Mouse (Mus musculus): Measurements from ENCODE around the gene Tmed2.
"Not testable (repeated sequence)": the region's sequence is repeated elsewhere in the genome, so short reads cannot be mapped to it uniquely, and the experiment has no call there.

Tmed2 gene

GRCm38 (mm10) chr5:124578633-124579317 is 38.3 kb downstream of the Tmed2 start, which contains the start of the genes Eif2b1 and Gtf2h3:
Eif2b1 (minus strand) TSS chr5:124579131.
Gtf2h3 (plus strand) TSS chr5:124579140.
- DNase-seq = peak; percentile 98

DNA sequence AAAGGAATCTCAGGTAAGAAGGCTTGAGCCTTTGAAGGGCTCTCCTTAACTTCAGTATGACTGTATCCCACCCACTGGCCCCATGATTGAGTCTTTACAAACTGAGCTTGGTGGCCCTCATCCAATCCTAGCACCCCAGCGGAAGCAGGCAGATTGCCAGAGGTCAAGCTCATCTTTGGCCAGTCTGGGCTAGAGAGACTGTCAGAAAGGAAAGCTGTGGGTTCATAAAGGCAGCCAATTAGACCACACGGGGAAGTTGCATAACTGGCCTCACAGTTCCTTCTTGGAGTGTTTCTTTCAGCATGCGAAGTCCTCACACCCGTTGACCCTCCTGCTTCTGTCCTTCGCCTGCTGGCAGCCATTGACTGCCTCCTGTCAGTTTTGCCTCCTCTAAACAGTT is 42.0 kb downstream of the Tmed2 start:
- peak; percentile 44 for DNase-seq

- no peak for DNase-seq
Observed at GRCm38 (mm10) chr5:124592768-124593167, 52.3 kb downstream of the Tmed2 start.

DNA sequence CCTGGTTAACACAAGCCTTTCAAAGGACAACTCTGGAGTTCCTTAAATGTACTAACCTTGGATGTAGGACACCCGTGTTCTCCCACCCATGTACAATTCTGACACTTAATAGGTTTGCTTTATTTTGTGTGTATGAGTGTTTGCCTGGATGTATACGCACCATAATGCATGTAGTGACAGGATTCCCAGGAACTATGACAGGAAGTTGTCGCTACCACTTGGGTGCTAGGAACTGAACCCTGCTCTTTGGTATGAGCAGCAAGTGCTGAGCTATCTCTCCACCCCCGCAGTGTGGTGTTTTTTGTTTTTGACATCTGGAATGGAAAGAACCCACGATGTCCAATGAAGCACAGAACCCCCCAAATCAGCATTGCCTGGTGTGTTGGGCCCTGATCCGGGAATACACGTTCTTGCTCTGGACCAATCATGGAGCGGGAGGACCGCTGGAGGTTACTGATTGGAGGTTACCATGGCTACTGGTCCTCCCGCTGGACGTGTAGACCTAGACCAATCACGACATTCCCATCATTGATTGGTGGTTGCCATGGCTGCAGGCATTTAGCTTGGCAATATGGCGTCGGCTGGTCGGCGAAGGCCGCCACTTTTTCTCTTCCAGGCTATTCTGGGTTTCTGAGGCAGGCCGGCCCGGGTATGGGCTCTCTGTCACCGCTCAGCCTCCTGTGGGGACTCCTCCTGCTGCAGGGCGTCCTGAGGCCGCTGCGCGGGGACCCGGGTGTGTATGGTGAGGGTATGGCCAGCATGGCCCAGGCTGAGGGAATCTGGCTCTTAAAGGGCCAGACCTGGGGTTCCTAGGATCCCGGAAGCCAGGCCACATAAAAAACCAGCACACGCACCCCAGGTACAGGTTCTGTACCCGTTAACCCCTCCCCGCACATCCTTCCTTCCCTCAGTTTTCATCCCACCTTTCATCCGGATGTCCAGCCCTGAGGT is 58.0 kb downstream of the Tmed2 start:
- peak; percentile 96 for DNase-seq

DNA sequence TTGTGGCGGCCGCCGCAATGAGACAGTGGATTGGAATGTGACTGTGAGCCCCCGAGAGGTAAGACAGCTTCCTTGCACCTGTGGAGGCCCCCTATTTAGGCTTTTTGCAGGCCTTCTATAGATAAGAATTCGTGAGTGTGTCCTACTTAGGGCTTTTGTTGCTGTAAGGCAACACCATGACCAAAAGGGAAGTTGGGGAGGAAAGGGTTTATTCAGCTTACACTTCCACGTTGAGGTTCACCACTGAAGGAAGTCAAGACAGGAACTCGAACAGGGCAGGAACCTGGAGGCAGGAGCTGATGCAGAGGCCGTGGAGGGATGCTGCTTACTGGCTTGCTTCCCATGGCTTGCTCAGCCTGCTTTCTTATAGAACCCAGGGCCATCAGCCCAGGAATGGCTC is 59.2 kb downstream of the Tmed2 start:
- not testable (repeated sequence) for DNase-seq
